Mouse (Mus musculus) MEL (cell line): ENCODE measurements around the gene Chchd10. TPM values are rescaled to one million over a fixed set of nuclear protein-coding genes. Genes with fewer than 3 reads are reported as not detected.

Source experiments
- DNase-seq: peaks from one replicate; pipeline ENCODE4 v3.0.0; 2011; ENCODE audit warnings: low read depth, low spot score
- H3K27ac ChIP-seq: 2 replicates; pipeline ENCODE4 v1.5.1; 2012; ENCODE audit warnings: low read depth, mild to moderate bottlenecking, control low read depth, low read length, moderate library complexity; ENCODE audit not compliant: control insufficient read depth
- H3K27me3 ChIP-seq, 2 experiments: fragments of 150-350 bp in 1 of 2; sonication (generic) in 1 of 2; 2 replicates each; pipeline ENCODE4 v1.6.1; 2012; ENCODE audit warnings: low read length in 2 of 2, mild to moderate bottlenecking in 2 of 2, improper control_type of control experiment in 1 of 2, moderate library complexity in 1 of 2; ENCODE audit not compliant: insufficient read depth in 2 of 2, control insufficient read depth in 1 of 2
- H3K36me3 ChIP-seq, 2 experiments: 2 replicates each; pipeline ENCODE4 v1.6.1; 2012 to 2014; ENCODE audit warnings: low read length in 2 of 2, improper control_type of control experiment in 1 of 2, inconsistent platforms in 1 of 2, mild to moderate bottlenecking in 1 of 2; ENCODE audit not compliant: insufficient read depth in 2 of 2, control insufficient read depth in 1 of 2
- H3K4me1 ChIP-seq, 2 experiments: fragments of 150-350 bp in 1 of 2; sonication (generic) in 1 of 2; 2 replicates each; pipeline ENCODE4 v1.6.1; 2012; ENCODE audit warnings: low read length in 2 of 2, improper control_type of control experiment in 1 of 2, mild to moderate bottlenecking in 1 of 2; ENCODE audit not compliant: insufficient read depth in 2 of 2, control insufficient read depth in 1 of 2
- H3K4me3 ChIP-seq, 2 experiments: fragments of 150-350 bp in 1 of 2; sonication (generic) in 1 of 2; 2 replicates each; pipeline ENCODE4 v1.5.1; 2012; ENCODE audit warnings: low read depth in 2 of 2, low read length in 2 of 2, mild to moderate bottlenecking in 2 of 2, moderate library complexity in 2 of 2, control low read depth in 1 of 2, improper control_type of control experiment in 1 of 2; ENCODE audit not compliant: control insufficient read depth in 1 of 2, insufficient read depth in 1 of 2
- H3K79me2 ChIP-seq: 2 replicates; pipeline ENCODE4 v1.6.1; 2012; ENCODE audit warnings: mild to moderate bottlenecking, low read length, moderate library complexity; ENCODE audit not compliant: control insufficient read depth, poor library complexity, insufficient read depth
- H3K9ac ChIP-seq: 2 replicates; pipeline ENCODE4 v1.6.1; 2012; ENCODE audit warnings: low read depth, mild to moderate bottlenecking, control low read depth, low read length, moderate library complexity; ENCODE audit not compliant: control insufficient read depth, poor library complexity, severe bottlenecking
- H3K9me3 ChIP-seq: fragments of 150-350 bp; sonication (generic); replicated peaks from 2 replicates; pipeline ENCODE4 v1.6.1; 2012; ENCODE audit warnings: mild to moderate bottlenecking, low read length, improper control_type of control experiment, moderate library complexity; ENCODE audit not compliant: insufficient read depth
- CTCF ChIP-seq, 3 experiments: IDR thresholded peaks in 2 of 3; conservative IDR thresholded peaks in 1 of 3; 2 replicates each; pipeline ENCODE4 v1.5.1; 2011 to 2012; ENCODE audit warnings: low read length in 3 of 3, low read depth in 2 of 3, mild to moderate bottlenecking in 2 of 3, improper control_type of control experiment in 1 of 3, inconsistent platforms in 1 of 3, mixed read lengths in 1 of 3, moderate library complexity in 1 of 3; ENCODE audit not compliant: control insufficient read depth in 1 of 3, insufficient read depth in 1 of 3, poor library complexity in 1 of 3, severe bottlenecking in 1 of 3
- E2F4 ChIP-seq: IDR thresholded peaks from 2 replicates; pipeline ENCODE4 v1.6.1; 2011; ENCODE audit warnings: low read depth, low read length, improper control_type of control experiment, borderline replicate concordance
- EP300 ChIP-seq, 2 experiments: IDR thresholded peaks; 2 replicates each; pipeline ENCODE4 v1.6.1; 2011; ENCODE audit warnings: improper control_type of control experiment in 2 of 2, low read length in 2 of 2, low read depth in 1 of 2, mild to moderate bottlenecking in 1 of 2
- ETS1 ChIP-seq: IDR thresholded peaks from 2 replicates; pipeline ENCODE4 v1.6.1; 2012; ENCODE audit warnings: low read depth, mild to moderate bottlenecking, inconsistent platforms, low read length, improper control_type of control experiment, moderate library complexity
- GATA1 ChIP-seq: IDR thresholded peaks from 2 replicates; pipeline ENCODE4 v1.6.1; 2011; ENCODE audit warnings: low read depth, low read length, improper control_type of control experiment
- HCFC1 ChIP-seq: IDR thresholded peaks from 2 replicates; pipeline ENCODE4 v1.6.1; 2012; ENCODE audit warnings: low read depth, mild to moderate bottlenecking, inconsistent platforms, low read length, improper control_type of control experiment, moderate library complexity
- JUND ChIP-seq: IDR thresholded peaks from 2 replicates; pipeline ENCODE4 v1.6.1; 2011; ENCODE audit warnings: low read depth, mild to moderate bottlenecking, improper control_type of control experiment, low read length
- KAT2A ChIP-seq: conservative IDR thresholded peaks from 2 replicates; pipeline ENCODE4 v1.6.1; 2012; ENCODE audit warnings: low read depth, low read length, improper control_type of control experiment, inconsistent platforms
- MXI1 ChIP-seq: IDR thresholded peaks from 2 replicates; pipeline ENCODE4 v1.6.1; 2011; ENCODE audit warnings: mild to moderate bottlenecking, low read depth, low read length, improper control_type of control experiment
- MYB ChIP-seq: IDR thresholded peaks from 2 replicates; pipeline ENCODE4 v1.6.1; 2011; ENCODE audit warnings: mild to moderate bottlenecking, low read depth, low read length, improper control_type of control experiment
- NELFE ChIP-seq: IDR thresholded peaks from 2 replicates; pipeline ENCODE4 v1.6.1; 2011; ENCODE audit warnings: low read depth, low read length, improper control_type of control experiment
- NRF1 ChIP-seq: IDR thresholded peaks from 2 replicates; pipeline ENCODE4 v1.6.1; 2014; ENCODE audit warnings: low read depth, mild to moderate bottlenecking, inconsistent platforms, low read length, improper control_type of control experiment, moderate library complexity; ENCODE audit not compliant: poor library complexity, insufficient read depth, severe bottlenecking
- POLR2AphosphoS5 ChIP-seq: IDR thresholded peaks from 2 replicates; pipeline ENCODE4 v1.6.1; 2012; ENCODE audit warnings: low read depth, borderline replicate concordance, mild to moderate bottlenecking, inconsistent platforms, low read length, moderate library complexity, mixed read lengths
- RAD21 ChIP-seq: IDR thresholded peaks from 2 replicates; pipeline ENCODE4 v1.6.1; 2011; ENCODE audit warnings: mild to moderate bottlenecking, low read depth, low read length, improper control_type of control experiment
- RCOR1 ChIP-seq: IDR thresholded peaks from 2 replicates; pipeline ENCODE4 v1.6.1; 2012; ENCODE audit warnings: low read depth, mild to moderate bottlenecking, inconsistent platforms, low read length, improper control_type of control experiment
- SIN3A ChIP-seq: IDR thresholded peaks from 2 replicates; pipeline ENCODE4 v1.6.1; 2012; ENCODE audit warnings: low read length, improper control_type of control experiment, inconsistent platforms
- TAL1 ChIP-seq: IDR thresholded peaks from 2 replicates; pipeline ENCODE4 v1.6.1; 2012; ENCODE audit warnings: mild to moderate bottlenecking, inconsistent platforms, low read length, moderate library complexity, mixed read lengths
- TBP ChIP-seq: IDR thresholded peaks from 2 replicates; pipeline ENCODE4 v1.8.0; 2011; ENCODE audit warnings: low read depth, low read length, improper control_type of control experiment
- TCF12 ChIP-seq: IDR thresholded peaks from 2 replicates; pipeline ENCODE4 v1.6.1; 2014; ENCODE audit warnings: low read depth, mild to moderate bottlenecking, inconsistent platforms, low read length, improper control_type of control experiment, moderate library complexity
- USF1 ChIP-seq: IDR thresholded peaks from 2 replicates; pipeline ENCODE4 v1.6.1; 2014; ENCODE audit warnings: low read depth, mild to moderate bottlenecking, inconsistent platforms, low read length, improper control_type of control experiment, moderate library complexity
- ZNF384 ChIP-seq: IDR thresholded peaks from 2 replicates; pipeline ENCODE4 v1.6.1; 2012; ENCODE audit warnings: low read depth, mild to moderate bottlenecking, inconsistent platforms, low read length, improper control_type of control experiment
- polyA plus RNA-seq, 2 experiments: library from polyadenylated mRNA; stranded (reverse) in 1 of 2; unstranded in 1 of 2; fragments of >175 nt in 1 of 2; fragments of >200 nt in 1 of 2; gene quantifications; 2 replicates each; pipeline versions ENCODE4 v1.2.1 to v1.2.4; 2012; ENCODE audit warnings: low replicate concordance in 2 of 2, low read depth in 1 of 2; ENCODE audit not compliant: insufficient read length in 2 of 2, insufficient read depth in 1 of 2, missing spikeins in 1 of 2
- total RNA-seq: library from RNA; depleted of rRNA; stranded (reverse); fragments of 300-350 nt; gene quantifications from 2 replicates; pipeline ENCODE4 v1.2.3, GENCODE M21; 2012

Gene Chchd10
- total and polyA plus RNA-seq, 3 experiments = 143 to 428 TPM; not detected in 1

GRCm38 (mm10) chr10:75941042-75941824 lies 8.3 kb downstream of the Chchd10 start:
- Histone ChIP-seq H3K79me2 (peaks cover 4% of the 10 kb centered on the region), H3K4me1 (peaks cover 14 to 51% of the 10 kb centered on the region in 2 experiments), H3K9me3 (no peaks in the 10 kb centered on the region), H3K27me3 (no peaks in the 10 kb centered on the region), H3K36me3 (peaks cover 0 to 40% of the 10 kb centered on the region in 2 experiments; a peak in 2 of 4 replicates), H3K4me3 (no peak overlapping the region), H3K9ac (no peak overlapping the region), H3K27ac (no peak overlapping the region)
- TF ChIP-seq ZNF384 = no peak
- TF ChIP-seq USF1 = no peak
- no peak for TF ChIP-seq NELFE
- TF ChIP-seq HCFC1 = no peak
- TF ChIP-seq KAT2A = no peak
- no peak for TF ChIP-seq POLR2AphosphoS5
- TF ChIP-seq NRF1 = no peak
- DNase-seq = no peak

GRCm38 (mm10) chr10:75942736-75943477 lies 10.0 kb downstream of the Chchd10 start, which contains the start of gene Vpreb3:
Gene Vpreb3, plus strand, starts transcription at chr10:75943057.
- DNase-seq = peak; percentile 66
- no peaks in the 10 kb centered on the region for H3K9me3 ChIP-seq
- H3K4me3 ChIP-seq = peak within 1 kb of the TSS; percentile 38 to 50
- TF ChIP-seq EP300 (IDR thresholded peaks at IDR 0.05; ENCODE audit: low read depth in 1 of 2, low read length in 2 of 2) (peak in 1 of 2 experiments; percentile 33; a peak in 1 of 4 replicates), MYB (no peak), TBP (no peak), HCFC1 (no peak), TAL1 (no peak), KAT2A (no peak), JUND (no peak), ETS1 (0 out of 2 replicates have a peak, but pooled peaks have one; percentile 25), TCF12 (peak; percentile 4; the same call in 1 of the 2 replicates), MXI1 (no peak), RAD21 (no peak), POLR2AphosphoS5 (no peak), GATA1 (0 out of 2 replicates have a peak, but pooled peaks have one; percentile 28), RCOR1 (no peak), SIN3A (peak; percentile 29; the same call in 1 of the 2 replicates), E2F4 (no peak), CTCF (IDR thresholded peaks at IDR 0.05 in 2 of 3, conservative IDR thresholded peaks at IDR 0.05 in 1 of 3; ENCODE audit: control insufficient read depth in 1 of 3, insufficient read depth in 1 of 3, low read depth in 2 of 3, low read length in 3 of 3, poor library complexity in 1 of 3, severe bottlenecking in 1 of 3) (no peak)
- H3K27me3 ChIP-seq = no peaks in the 10 kb centered on the region
- H3K9ac ChIP-seq = peak within 1 kb of the TSS; percentile 18
- peaks cover 0 to 30% of the 10 kb centered on the region in 2 experiments; a peak in 2 of 4 replicates for H3K36me3 ChIP-seq
- peaks cover 8 to 40% of the 10 kb centered on the region in 2 experiments for H3K4me1 ChIP-seq
- H3K79me2 ChIP-seq = no peaks in the 10 kb centered on the region; the same call in 1 of the 2 replicates
- H3K27ac ChIP-seq = peak within 1 kb of the TSS; percentile 6
